Mouse (Mus musculus) embryonic stem cell, embryonic (primary cell): ENCODE data around the gene Sapcd1.

ENCODE experiments used
- CTCF ChIA-PET, 4 experiments: fragments of 300-600 bp in 2 of 4; fragments of 350-600 bp in 2 of 4; sonication (Branson Sonifier 250); formaldehyde crosslinking; loops; one replicate each; lab custom pipeline; 2022; ENCODE audit warnings: inconsistent platforms in 2 of 4; lab: Charles Lee
- POLR2A ChIA-PET, 4 experiments: fragments of 300-600 bp in 2 of 4; fragments of 350-600 bp in 2 of 4; sonication (Branson Sonifier 250); formaldehyde crosslinking; loops; one replicate each; lab custom pipeline; 2022; ENCODE audit warnings: antibody characterized with exemption in 4 of 4, inconsistent platforms in 1 of 4; lab: Charles Lee

Sapcd1 gene

DNA sequence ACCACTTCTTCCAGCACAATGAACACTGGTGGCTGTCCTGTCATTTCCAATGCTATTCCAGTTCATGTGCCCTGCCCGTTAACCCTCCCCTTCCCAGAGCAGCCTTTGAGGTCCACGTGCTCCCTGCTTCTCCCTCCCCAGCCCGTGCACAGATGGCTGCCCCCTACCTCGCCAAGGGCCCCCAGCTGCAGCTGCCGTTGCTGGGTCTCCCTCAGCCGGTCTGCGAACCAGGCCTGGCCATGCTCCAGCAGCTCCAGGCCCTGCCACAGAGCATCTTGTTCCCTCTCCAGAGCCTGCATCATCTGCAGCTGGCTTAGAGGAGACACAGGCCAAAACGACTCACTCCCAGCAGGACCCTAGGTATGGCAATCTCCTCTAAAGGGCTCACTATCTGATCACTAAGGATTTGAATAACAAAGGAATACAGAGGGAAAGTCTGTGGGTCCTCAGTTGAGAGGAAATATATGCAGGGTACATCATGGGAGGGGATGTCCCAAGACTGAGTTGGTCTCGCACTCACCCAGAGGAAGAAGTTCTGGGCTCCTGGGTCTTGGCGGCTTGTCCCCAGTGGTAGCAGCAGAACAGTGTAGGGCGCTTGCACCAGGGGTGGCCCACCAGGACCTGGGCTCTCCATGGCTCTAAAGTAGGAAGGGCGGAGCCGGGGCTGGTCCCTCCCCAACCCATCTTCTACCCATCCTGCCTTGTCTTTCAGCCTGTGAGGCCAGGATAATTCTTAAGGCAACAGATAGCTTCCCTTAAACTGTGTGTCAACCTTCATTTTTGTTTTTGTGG lies at the start of gene Sapcd1:
Sapcd1 (minus strand) TSS at position 740 of the 792 bp plus-strand sequence.
- CTCF ChIA-PET: interaction anchor here in 2 of 4 experiments (0.5 to 1.6 kb wide), 5 partner anchors 32 to 142 kb away, joined by 3 to 4 read pairs (median 4); partner anchors contain the start of gene Ddah2 (in 1 of the 2)
- POLR2A ChIA-PET: interaction anchor here (0.6 to 3.0 kb wide), 22 partner anchors 8 to 100 kb away, joined by 3 to 11 read pairs (median 4); partner anchors contain the start of genes Msh5 (in 3 of the 4), Clic1 (in 1 of the 4), Ddah2 (in 1 of the 4) and Ly6g6f (in 1 of the 4)

DNA sequence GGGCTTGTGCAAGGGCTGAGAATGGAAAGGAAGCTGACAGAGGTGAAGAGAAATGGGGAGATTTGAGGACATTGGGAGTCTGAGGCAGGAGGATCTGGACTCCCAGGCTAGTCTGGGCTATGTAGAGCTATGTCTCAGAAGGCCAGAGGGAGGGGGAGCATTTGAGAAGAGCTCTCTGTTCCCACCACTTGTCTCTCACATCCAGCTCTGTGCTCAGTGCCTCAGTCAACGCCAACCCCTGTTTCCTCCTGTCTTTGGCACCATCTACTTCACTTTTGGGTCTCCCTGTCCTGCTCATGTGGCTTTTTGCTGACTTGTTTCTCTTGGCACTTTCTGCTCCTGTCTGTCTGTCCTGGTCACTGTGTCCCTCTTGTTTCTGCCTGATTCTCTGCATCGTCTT lies 49.5 kb upstream of the Sapcd1 start:
- CTCF ChIA-PET: interaction anchor here in 3 of 4 experiments (0.6 to 3.0 kb wide), 8 partner anchors 11 to 431 kb away, joined by 3 to 13 read pairs (median 4); partner anchors contain the start of genes Abhd16a (in 1 of the 3) and Atf6b (in 1 of the 3)

GRCm38 (mm10) chr17:35076507-35077176 lies 48.8 kb upstream of the Sapcd1 start, which contains the start of gene Ly6g6e:
Gene Ly6g6e (plus strand): TSS chr17:35076902.
- CTCF ChIA-PET: interaction anchor here in 3 of 4 experiments (0.6 to 3.0 kb wide), 7 partner anchors 12 to 156 kb away, joined by 3 to 13 read pairs (median 4); partner anchors contain the start of gene Abhd16a (in 1 of the 3)
- POLR2A ChIA-PET: interaction anchor here in 3 of 4 experiments (0.6 to 3.0 kb wide), 59 partner anchors 9 to 1045 kb away, joined by 3 to 25 read pairs (median 4); partner anchors contain the start of genes Ddah2 (in 3 of the 3), Ly6g6f (in 3 of the 3), Abhd16a (in 2 of the 3) and Ddx39b (in 2 of the 3)

More for the DNA sequence above, 49.5 kb upstream of the Sapcd1 start:
- POLR2A ChIA-PET: interaction anchor here in 3 of 4 experiments (0.5 to 3.0 kb wide), 43 partner anchors 8 to 429 kb away, joined by 3 to 25 read pairs (median 4); partner anchors contain the start of genes Ddah2 (in 3 of the 3), Ly6g6f (in 3 of the 3), Abhd16a (in 2 of the 3) and Msh5 (in 2 of the 3)

DNA sequence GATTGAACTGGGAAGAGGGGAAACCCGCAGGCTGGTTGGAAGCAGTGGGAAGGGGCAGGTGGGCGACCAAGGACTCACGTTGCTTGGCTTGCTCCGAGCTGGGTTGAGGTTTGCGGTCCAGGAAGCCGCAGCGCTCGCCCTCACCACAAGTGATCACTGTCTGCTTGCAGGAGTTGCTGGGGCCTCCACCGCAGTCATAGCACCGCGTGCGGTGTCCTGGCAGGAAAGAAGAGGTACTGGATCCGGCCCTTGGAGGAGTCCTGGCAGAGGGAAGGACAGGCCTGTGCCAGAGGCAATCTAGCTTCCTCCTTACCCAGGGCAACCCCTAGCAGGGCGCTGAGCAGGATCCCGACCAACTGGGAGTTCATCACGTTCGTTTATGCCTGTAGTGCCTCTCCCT lies 46.3 kb upstream of the Sapcd1 start:
- CTCF ChIA-PET: interaction anchor here (0.6 to 1.7 kb wide), 5 partner anchors 10 to 200 kb away, joined by 3 to 6 read pairs (median 3); no protein-coding TSS in a partner anchor
- POLR2A ChIA-PET: interaction anchor here (0.6 to 1.8 kb wide), 20 partner anchors 8 to 138 kb away, joined by 3 to 5 read pairs (median 4); partner anchors contain the start of genes Ddah2 (in 3 of the 4), Gpank1 (in 1 of the 4), Ly6g6c (in 1 of the 4) and Mpig6b (in 1 of the 4)

- ChIA-PET POLR2A (interaction anchor here in 3 of 4 experiments (0.6 to 2.7 kb wide), 13 partner anchors 9 to 172 kb away, joined by 3 to 20 read pairs (median 3); partner anchors contain the start of genes Ddah2 (in 1 of the 3), Msh5 (in 1 of the 3) and Vars (in 1 of the 3)), CTCF (interaction anchor here in 1 of 4 experiments (0.7 to 1.1 kb wide), 3 partner anchors 9 to 23 kb away, joined by 3 to 4 read pairs (median 3); no protein-coding TSS in a partner anchor)
Observed at GRCm38 (mm10) chr17:35071454-35071853, 43.6 kb upstream of the Sapcd1 start.

DNA sequence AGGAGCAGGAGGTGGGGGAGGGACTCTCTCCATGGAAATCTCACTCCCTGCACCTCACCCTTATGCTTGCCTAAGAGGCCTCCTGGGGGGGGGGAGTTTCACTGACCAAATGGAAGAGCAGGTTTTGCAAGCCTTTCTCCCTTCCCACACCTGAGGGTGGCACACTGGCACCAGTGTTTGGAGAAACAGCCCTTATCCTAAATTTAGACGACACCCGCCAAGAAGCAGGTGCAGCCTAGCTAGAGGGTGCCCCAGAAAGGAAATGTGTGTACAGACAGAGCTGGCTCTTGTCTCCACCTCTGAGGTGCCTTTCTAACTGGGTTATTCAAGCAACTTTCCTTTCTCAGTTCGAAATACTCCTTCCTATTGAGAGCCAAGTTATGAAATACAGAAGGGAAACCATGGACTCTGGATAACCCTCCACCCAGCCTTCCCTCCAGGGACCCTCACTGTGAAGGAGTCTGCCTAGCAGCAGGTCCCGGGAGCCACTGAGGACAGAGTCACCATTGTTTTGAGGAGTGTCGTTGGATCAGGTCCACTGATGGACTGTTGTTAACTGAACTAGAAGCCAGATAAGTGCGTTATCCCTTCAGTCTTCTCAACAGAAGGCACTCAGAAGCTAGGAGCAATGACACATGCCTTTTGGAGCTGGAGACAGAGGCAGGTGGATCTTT lies 42.9 kb upstream of the Sapcd1 start:
- ChIA-PET CTCF (interaction anchor here in 2 of 4 experiments (0.7 to 1.1 kb wide), 2 partner anchors 11 to 165 kb away, joined by 3 to 4 read pairs; no protein-coding TSS in a partner anchor), POLR2A (interaction anchor here in 3 of 4 experiments (0.6 to 2.7 kb wide), 9 partner anchors 10 to 450 kb away, joined by 3 to 20 read pairs (median 4); partner anchors contain the start of genes Ddah2 (in 1 of the 3) and Vars (in 1 of the 3))

DNA sequence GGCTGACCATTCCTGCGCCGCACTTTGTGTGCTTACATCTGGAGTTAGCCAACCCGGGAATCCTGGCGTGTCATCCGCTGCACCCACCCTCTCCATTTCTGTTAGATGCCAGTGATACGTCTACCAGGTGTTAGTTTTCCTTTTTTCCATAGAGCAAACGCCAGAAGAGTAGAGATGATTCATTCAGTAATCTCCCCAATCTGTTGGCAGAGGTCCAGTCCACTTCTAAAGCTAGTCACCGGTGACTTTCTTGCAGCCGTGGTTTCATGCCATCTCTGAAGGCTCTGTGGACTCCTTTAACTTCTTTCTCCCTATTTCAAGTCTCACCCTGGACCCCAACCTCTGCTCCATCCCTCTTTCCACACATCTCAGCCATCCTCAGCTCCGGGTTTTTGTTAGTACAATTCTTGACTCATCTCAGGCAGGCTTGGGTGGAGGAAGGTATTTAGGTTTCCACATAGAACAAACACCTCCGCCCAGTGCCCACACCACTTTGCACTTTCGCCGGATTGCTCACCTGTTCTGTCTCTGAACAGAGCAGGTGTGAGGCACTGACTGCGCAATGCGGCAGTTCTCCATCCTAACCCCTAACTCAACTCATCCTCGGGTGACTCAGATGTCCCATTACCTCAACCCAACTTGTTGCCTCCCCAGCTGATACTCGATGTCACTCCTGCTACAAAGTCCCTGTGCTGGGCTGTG lies 40.5 kb upstream of the Sapcd1 start:
- CTCF ChIA-PET: no interaction called here
- POLR2A ChIA-PET: interaction anchor here in 3 of 4 experiments (0.6 to 2.2 kb wide), 4 partner anchors 9 to 122 kb away, joined by 3 to 5 read pairs (median 3); partner anchors contain the start of gene Ddah2 (in 1 of the 3)

GRCm38 (mm10) chr17:35066084-35066483 lies 38.3 kb upstream of the Sapcd1 start, which contains the start of gene Mpig6b:
Gene Mpig6b (minus strand): TSS chr17:35066184.
- POLR2A ChIA-PET: interaction anchor here in 3 of 4 experiments (0.8 to 1.4 kb wide), 3 partner anchors 8 to 19 kb away, joined by 3 to 5 read pairs (median 4); partner anchors contain the start of genes Ly6g6e (in 1 of the 3) and Msh5 (in 1 of the 3)
- CTCF ChIA-PET: interaction anchor here in 1 of 4 experiments (0.6 kb wide), 1 partner anchor 116 kb away, joined by 3 read pairs; no protein-coding TSS in a partner anchor

DNA sequence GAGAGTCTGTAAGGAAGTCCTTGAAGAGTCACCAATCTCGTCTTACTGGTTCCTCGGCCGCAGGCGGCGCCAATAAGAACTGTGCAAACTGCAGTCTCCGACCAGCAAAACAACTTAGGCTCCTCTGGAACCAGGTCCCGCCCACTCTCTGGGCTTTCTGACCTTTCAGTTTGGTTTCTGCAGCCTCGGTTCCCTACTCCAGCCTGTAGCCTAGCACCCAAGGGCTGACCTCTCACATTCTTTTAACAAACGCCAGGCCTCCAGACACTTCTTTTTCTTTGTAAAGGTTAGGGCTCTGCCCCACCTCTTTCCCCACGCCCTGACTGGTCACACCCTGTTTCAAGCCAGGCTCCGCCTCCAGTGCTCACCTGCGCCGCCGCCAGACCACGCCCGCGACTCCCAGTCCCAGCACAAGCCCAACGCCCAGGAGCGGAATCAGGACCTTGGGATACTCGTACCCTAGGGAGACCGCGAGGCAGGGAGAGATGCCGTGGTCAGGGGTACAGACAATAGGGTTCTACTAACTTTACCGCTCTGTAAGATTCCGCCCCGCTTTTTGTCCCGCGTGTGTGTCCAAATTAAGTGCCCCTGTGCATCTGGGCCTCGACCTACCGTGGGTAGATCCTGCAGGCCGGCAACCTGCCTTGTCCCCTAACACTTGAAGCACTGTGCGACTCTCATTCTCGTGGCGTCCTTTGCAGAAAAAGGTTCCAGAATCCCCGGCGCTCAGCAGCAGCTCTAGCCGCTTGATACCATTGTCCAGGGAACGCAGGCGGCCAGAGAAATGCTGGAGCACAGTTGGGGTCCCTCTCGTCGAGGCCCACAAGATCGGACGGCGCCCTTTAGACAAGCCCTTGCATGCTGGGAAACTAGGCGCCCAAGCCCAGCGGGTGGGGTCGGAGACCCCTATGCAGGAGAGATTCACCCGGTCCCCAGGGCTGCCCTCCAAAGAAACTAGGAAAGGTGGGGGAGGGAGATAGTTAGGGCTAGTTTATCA lies 37.4 kb upstream of the Sapcd1 start, which contains the start of gene Ly6g6c:
Ly6g6c (plus strand) TSS at position 438 of the 997 bp plus-strand sequence.
- POLR2A ChIA-PET: interaction anchor here in 3 of 4 experiments (0.8 to 2.0 kb wide), 8 partner anchors 9 to 176 kb away, joined by 3 to 16 read pairs (median 6); partner anchors contain the start of genes Ly6g6e (in 2 of the 3), Clic1 (in 1 of the 3), Ddx39b (in 1 of the 3) and Msh5 (in 1 of the 3)

DNA sequence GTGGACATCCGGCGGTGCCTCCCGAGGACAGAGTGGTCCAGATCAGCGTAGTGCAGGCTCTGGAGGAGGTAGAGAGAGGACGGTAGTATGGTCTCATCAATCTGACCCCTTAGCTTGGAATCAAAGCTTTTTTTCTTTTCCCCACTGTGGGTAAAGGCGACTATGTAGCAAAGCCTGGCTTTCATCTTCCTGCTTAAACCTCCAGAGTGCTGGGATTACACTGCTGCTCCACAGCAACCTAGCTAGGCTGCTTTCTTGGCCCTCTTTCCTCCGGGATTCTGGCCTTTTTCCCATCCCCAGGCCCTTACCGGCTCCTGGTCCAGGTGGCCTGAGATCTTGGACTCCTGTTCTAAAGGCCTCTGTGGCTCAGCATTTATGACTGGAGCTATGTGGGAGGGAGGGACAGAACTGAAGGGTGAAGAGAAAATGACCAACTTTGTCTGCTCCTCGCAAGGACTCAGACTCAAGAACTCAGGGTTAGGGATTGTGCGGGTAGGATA lies 36.6 kb upstream of the Sapcd1 start:
- ChIA-PET CTCF (interaction anchor here in 3 of 4 experiments (0.9 to 1.3 kb wide), 8 partner anchors 10 to 104 kb away, joined by 3 to 5 read pairs (median 4); partner anchors contain the start of genes Abhd16a (in 1 of the 3) and Msh5 (in 1 of the 3)), POLR2A (interaction anchor here in 3 of 4 experiments (0.6 to 2.0 kb wide), 22 partner anchors 9 to 187 kb away, joined by 3 to 16 read pairs (median 4); partner anchors contain the start of genes Ly6g6e (in 2 of the 3), Msh5 (in 2 of the 3), Clic1 (in 1 of the 3) and Ddx39b (in 1 of the 3))

More for the DNA sequence above, 37.4 kb upstream of the Sapcd1 start, which contains the start of gene Ly6g6c:
- CTCF ChIA-PET: interaction anchor here in 3 of 4 experiments (0.6 to 1.2 kb wide), 5 partner anchors 9 to 104 kb away, joined by 3 to 4 read pairs (median 4); no protein-coding TSS in a partner anchor

GRCm38 (mm10) chr17:35063466-35063865 lies 35.6 kb upstream of the Sapcd1 start:
- POLR2A ChIA-PET: interaction anchor here in 2 of 4 experiments (0.5 to 5.6 kb wide), 20 partner anchors 10 to 188 kb away, joined by 3 to 82 read pairs (median 4); partner anchors contain the start of genes Clic1 (in 2 of the 2), Ly6g6e (in 2 of the 2), Msh5 (in 1 of the 2) and Sapcd1 (in 1 of the 2)

DNA sequence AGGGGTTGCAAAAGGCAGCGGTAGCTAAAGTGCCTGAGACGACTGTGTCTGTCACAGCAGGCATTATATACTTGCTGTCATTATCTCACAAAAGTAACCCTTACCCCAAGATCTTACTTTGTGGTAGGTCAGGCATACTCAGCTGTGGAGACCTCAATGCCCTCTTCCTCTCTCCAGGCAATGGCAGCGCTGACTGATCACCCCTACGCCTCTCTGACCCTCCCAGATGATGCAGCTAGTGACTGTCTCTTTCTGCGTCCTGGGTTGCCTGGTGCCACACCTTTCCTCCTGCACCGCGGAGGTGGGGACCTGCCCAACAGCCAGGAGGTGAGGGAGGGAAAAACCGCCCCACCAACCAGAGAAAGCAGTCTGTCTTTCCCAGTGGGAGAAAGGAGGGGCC lies 33.5 kb upstream of the Sapcd1 start:
- CTCF ChIA-PET: interaction anchor here in 1 of 4 experiments (0.8 to 1.6 kb wide), 5 partner anchors 9 to 109 kb away, joined by 3 to 5 read pairs (median 4); no protein-coding TSS in a partner anchor

More at GRCm38 (mm10) chr17:35063466-35063865, 35.6 kb upstream of the Sapcd1 start:
- CTCF ChIA-PET: interaction anchor here in 2 of 4 experiments (1.0 to 1.3 kb wide), 4 partner anchors 17 to 42 kb away, joined by 3 to 5 read pairs (median 4); partner anchors contain the start of genes Abhd16a (in 1 of the 2) and Msh5 (in 1 of the 2)

GRCm38 (mm10) chr17:35060737-35061297 lies 33.0 kb upstream of the Sapcd1 start:
- POLR2A ChIA-PET: interaction anchor here in 3 of 4 experiments (0.6 to 5.6 kb wide), 29 partner anchors 9 to 187 kb away, joined by 3 to 105 read pairs (median 5); partner anchors contain the start of genes Msh5 (in 3 of the 3), Clic1 (in 2 of the 3), Ly6g6e (in 2 of the 3) and Csnk2b (in 1 of the 3)
- CTCF ChIA-PET: interaction anchor here in 2 of 4 experiments (0.8 to 1.6 kb wide), 9 partner anchors 9 to 108 kb away, joined by 3 to 6 read pairs (median 4); partner anchors contain the start of gene Msh5 (in 1 of the 2)

More for the DNA sequence above, 33.5 kb upstream of the Sapcd1 start:
- POLR2A ChIA-PET: interaction anchor here (0.6 to 5.6 kb wide), 32 partner anchors 10 to 186 kb away, joined by 3 to 105 read pairs (median 4); partner anchors contain the start of genes Msh5 (in 3 of the 4), Clic1 (in 2 of the 4), Ddx39b (in 2 of the 4) and Ly6g6e (in 2 of the 4)
